In genomic region chr11:68215206-68215912, GRCm38 (mm10) we compare ENCODE assay signal across 8 mouse cellular contexts.
DNase-seq lines count a peak whose midpoint lies in the region; ATAC-seq lines count a peak whose summit lies in the region.

No protein-coding gene starts in this region.

- DNase-seq in heart, postnatal 36 days = no peak
- peak; percentile 82 for DNase-seq in forebrain, embryonic 11.5 days (ENCODE audit: low spot score)
- peak; percentile 69 for DNase-seq in limb, embryonic 10.5 days (ENCODE audit: low spot score)
- DNase-seq in adrenal gland, postnatal 10 days = no peak
- DNase-seq in cerebellum, postnatal 36 days = no peak
- no peak for DNase-seq in spleen, adult 18-20 months

- H3K4me3 ChIP-seq in heart, embryonic 13.5 days = no peak overlapping the region
- H3K4me3 ChIP-seq in forebrain, embryonic 11.5 days (ENCODE audit: low read depth, low read length) = no peak overlapping the region
- H3K4me3 ChIP-seq in limb, embryonic 10.5 days = peak overlapping the region; percentile 6; the same call in 1 of the 2 replicates
- no peak overlapping the region for H3K4me3 ChIP-seq in neural tube, embryonic 12.5 days

- H3K27ac ChIP-seq in heart, embryonic 13.5 days (replicated peaks) = peak overlapping the region; percentile 45; the same call in 1 of the 2 replicates
- H3K27ac ChIP-seq in forebrain, embryonic 11.5 days (ENCODE audit: low read depth, low read length) = peak overlapping the region; percentile 83
- H3K27ac ChIP-seq in limb, embryonic 10.5 days = peak overlapping the region; percentile 81
- no peak overlapping the region; the same call in 1 of the 2 replicates for H3K27ac ChIP-seq in neural tube, embryonic 12.5 days

- H3K36me3 ChIP-seq in heart, embryonic 13.5 days = peaks cover 6% of the 10 kb centered on the region; the same call in 1 of the 2 replicates
- no peaks in the 10 kb centered on the region for H3K36me3 ChIP-seq in forebrain, embryonic 11.5 days (ENCODE audit: control insufficient read depth, insufficient read depth, low read length)
- no peaks in the 10 kb centered on the region; the same call in 1 of the 2 replicates for H3K36me3 ChIP-seq in limb, embryonic 10.5 days
- H3K36me3 ChIP-seq in neural tube, embryonic 12.5 days = peaks cover 5% of the 10 kb centered on the region; the same call in 1 of the 2 replicates

- no peaks in the 10 kb centered on the region for H3K9me3 ChIP-seq in heart, embryonic 13.5 days
- H3K9me3 ChIP-seq in forebrain, embryonic 11.5 days (ENCODE audit: control insufficient read depth, low read length) = no peaks in the 10 kb centered on the region
- no peaks in the 10 kb centered on the region for H3K9me3 ChIP-seq in limb, embryonic 10.5 days (replicated peaks)
- H3K9me3 ChIP-seq in neural tube, embryonic 12.5 days = no peaks in the 10 kb centered on the region

- peak overlapping the region; percentile 37 for H3K9ac ChIP-seq in heart, embryonic 13.5 days
- H3K9ac ChIP-seq in forebrain, embryonic 11.5 days (ENCODE audit: low read length) = peak overlapping the region; percentile 2; the same call in 1 of the 2 replicates
- H3K9ac ChIP-seq in neural tube, embryonic 12.5 days = no peak overlapping the region

- 21% methylated on average over 6 of the region's 6 CpGs for WGBS in heart, embryonic 13.5 days
- WGBS in forebrain, embryonic 11.5 days = 23% methylated on average over 6 of the region's 6 CpGs
- 43% methylated on average over 6 of the region's 6 CpGs for WGBS in limb, embryonic 10.5 days
- WGBS in neural tube, embryonic 12.5 days = 23% methylated on average over 6 of the region's 6 CpGs

- H3K4me1 ChIP-seq in heart, embryonic 13.5 days = peaks cover 61% of the 10 kb centered on the region
- peaks cover 22% of the 10 kb centered on the region for H3K4me1 ChIP-seq in forebrain, embryonic 11.5 days (replicated peaks; ENCODE audit: control insufficient read depth, insufficient read depth, low read length)
- H3K4me1 ChIP-seq in limb, embryonic 10.5 days = peaks cover 99% of the 10 kb centered on the region
- H3K4me1 ChIP-seq in neural tube, embryonic 12.5 days = peaks cover 64% of the 10 kb centered on the region

- intact Hi-C loops in heart, postnatal 36 days (cut with DNase I) = no loop called here

- H3K4me2 ChIP-seq in heart, embryonic 13.5 days = no peak overlapping the region
- no peak overlapping the region for H3K4me2 ChIP-seq in forebrain, embryonic 11.5 days (ENCODE audit: low read depth, low read length, severe bottlenecking)
- peak overlapping the region; percentile 10; the same call in 1 of the 2 replicates for H3K4me2 ChIP-seq in neural tube, embryonic 12.5 days (replicated peaks)

- 0 out of 2 replicates have a peak, but pooled peaks cover 2% of the 10 kb centered on the region for H3K27me3 ChIP-seq in heart, embryonic 13.5 days (replicated peaks)
- H3K27me3 ChIP-seq in forebrain, embryonic 11.5 days (ENCODE audit: control insufficient read depth, insufficient read depth, low read length) = no peaks in the 10 kb centered on the region
- 0 out of 2 replicates have a peak, but pooled peaks cover 18% of the 10 kb centered on the region for H3K27me3 ChIP-seq in limb, embryonic 10.5 days (ENCODE audit: low read depth, poor library complexity, severe bottlenecking)
- H3K27me3 ChIP-seq in neural tube, embryonic 12.5 days (replicated peaks) = no peaks in the 10 kb centered on the region; the same call in 1 of the 2 replicates

- ATAC-seq in heart, embryonic 13.5 days (ENCODE audit: extremely low read depth, insufficient number of reproducible peaks, low FRiP score, low TSS enrichment) = no peak
- ATAC-seq in forebrain, embryonic 11.5 days (replicated peaks; ENCODE audit: low FRiP score) = peak; percentile 61
- ATAC-seq in neural tube, embryonic 12.5 days (ENCODE audit: low FRiP score, low read depth) = peak; percentile 65

Comparison
In these comparisons a context has a peak if more than half of its experiments do, and no peak if none do; other contexts are left out.
1. DNase-seq: peak in forebrain, embryonic 11.5 days (single experiment) and limb, embryonic 10.5 days (single experiment); none in heart, postnatal 36 days (0 of 2), adrenal gland, postnatal 10 days (single experiment), cerebellum, postnatal 36 days (0 of 2) and spleen, adult 18-20 months (0 of 2).